Mouse (Mus musculus) CD4-positive, CD25-positive, alpha-beta regulatory T cell, adult 9 weeks (primary cell): ENCODE results near the gene Crygs. TPM values are rescaled to one million over a fixed set of nuclear protein-coding genes. Genes with fewer than 3 reads are reported as not detected.

Source experiments
- polyA plus RNA-seq: library from polyadenylated mRNA; unstranded; fragments of 100-300 nt; shearing (Covaris generic); gene quantifications from one replicate; pipeline ENCODE4 v1.2.1, GENCODE M21; 2017

The Crygs gene
- polyA plus RNA-seq = not detected

GRCm38 (mm10) chr16:22811477-22811876 lies at the start of gene Crygs:
Gene Crygs, minus strand, starts transcription at chr16:22811577.

GRCm38 (mm10) chr16:22857431-22858113 lies 46.2 kb upstream of the Crygs start, which contains the start of the genes Tbccd1 and Dnajb11:
Gene Tbccd1, minus strand, starts transcription at chr16:22857669.
Gene Dnajb11, plus strand, starts transcription at chr16:22857845.

Other genes starting within 250 kb of the Crygs start
- 2.5 TPM for gene Dgkg, start 154.4 kb downstream of the Crygs start, polyA plus RNA-seq
- 29.1 TPM for gene Tbccd1, start 46.1 kb upstream of the Crygs start, polyA plus RNA-seq
- 111 TPM for gene Dnajb11, start 46.3 kb upstream of the Crygs start, polyA plus RNA-seq
- not detected for gene Ahsg, start 79.7 kb upstream of the Crygs start, polyA plus RNA-seq
- gene Fetub, start 106.8 kb upstream of the Crygs start, polyA plus RNA-seq = not detected
- not detected for gene Hrg, start 139.5 kb upstream of the Crygs start, polyA plus RNA-seq
- gene Kng2, start 217.9 kb upstream of the Crygs start, polyA plus RNA-seq = not detected
- gene Kng1, start 246.3 kb upstream of the Crygs start, polyA plus RNA-seq = not detected